Mouse (Mus musculus) ES-Bruce4 (cell line): ENCODE results near the gene Rps6kl1. TPM values are rescaled to one million over a fixed set of nuclear protein-coding genes. Genes with fewer than 3 reads are reported as not detected.
A peak's percentile ranks its signal among the peaks of the same experiment; 100 is the strongest.

Experiments
- H3K27ac ChIP-seq: 2 replicates; pipeline ENCODE4 v1.5.1; 2012; ENCODE audit warnings: low read length, inconsistent platforms; ENCODE audit not compliant: insufficient read depth
- H3K27me3 ChIP-seq: 2 replicates; pipeline ENCODE4 v1.6.1; 2012; ENCODE audit warnings: mild to moderate bottlenecking, low read length, inconsistent platforms; ENCODE audit not compliant: control insufficient read depth, poor library complexity, insufficient read depth, severe bottlenecking
- H3K36me3 ChIP-seq: 2 replicates; pipeline ENCODE4 v1.6.1; 2012; ENCODE audit warnings: inconsistent platforms, mild to moderate bottlenecking, low read length, moderate library complexity; ENCODE audit not compliant: control insufficient read depth, poor library complexity, insufficient read depth, severe bottlenecking
- H3K4me1 ChIP-seq: one replicate; pipeline ENCODE4 v1.8.1; 2011; ENCODE audit warnings: low read length; ENCODE audit not compliant: control insufficient read depth, insufficient read depth
- H3K4me3 ChIP-seq: 2 replicates; pipeline ENCODE4 v1.5.1; 2011; ENCODE audit warnings: low read depth, mild to moderate bottlenecking, low read length
- H3K9ac ChIP-seq: 2 replicates; pipeline ENCODE4 v1.6.1; 2012; ENCODE audit warnings: low read depth, mild to moderate bottlenecking, inconsistent platforms; ENCODE audit not compliant: poor library complexity, severe bottlenecking
- H3K9me3 ChIP-seq: replicated peaks from 2 replicates; pipeline ENCODE4 v1.6.1; 2012; ENCODE audit warnings: mild to moderate bottlenecking, low read length, inconsistent platforms; ENCODE audit not compliant: control insufficient read depth, poor library complexity, insufficient read depth, severe bottlenecking
- CTCF ChIP-seq: IDR thresholded peaks from one replicate; pipeline ENCODE4 v1.8.1; 2011; ENCODE audit warnings: low read depth, low read length
- EP300 ChIP-seq: IDR thresholded peaks from 2 replicates; pipeline ENCODE4 v1.6.1; 2011; ENCODE audit warnings: low read depth, low read length; ENCODE audit not compliant: insufficient read depth
- POLR2A ChIP-seq: IDR thresholded peaks from one replicate; pipeline ENCODE4 v1.8.1; 2011; ENCODE audit warnings: low read length; ENCODE audit not compliant: insufficient read depth
- polyA plus RNA-seq: library from polyadenylated mRNA; stranded (reverse); fragments of >200 nt; gene quantifications from 2 replicates; pipeline ENCODE4 v1.2.4, GENCODE M21; 2011; ENCODE audit warnings: low read depth; ENCODE audit not compliant: missing spikeins, insufficient read depth, insufficient read length

The Rps6kl1 gene
- polyA plus RNA-seq, 1 experiment: 3.0 TPM

DNA sequence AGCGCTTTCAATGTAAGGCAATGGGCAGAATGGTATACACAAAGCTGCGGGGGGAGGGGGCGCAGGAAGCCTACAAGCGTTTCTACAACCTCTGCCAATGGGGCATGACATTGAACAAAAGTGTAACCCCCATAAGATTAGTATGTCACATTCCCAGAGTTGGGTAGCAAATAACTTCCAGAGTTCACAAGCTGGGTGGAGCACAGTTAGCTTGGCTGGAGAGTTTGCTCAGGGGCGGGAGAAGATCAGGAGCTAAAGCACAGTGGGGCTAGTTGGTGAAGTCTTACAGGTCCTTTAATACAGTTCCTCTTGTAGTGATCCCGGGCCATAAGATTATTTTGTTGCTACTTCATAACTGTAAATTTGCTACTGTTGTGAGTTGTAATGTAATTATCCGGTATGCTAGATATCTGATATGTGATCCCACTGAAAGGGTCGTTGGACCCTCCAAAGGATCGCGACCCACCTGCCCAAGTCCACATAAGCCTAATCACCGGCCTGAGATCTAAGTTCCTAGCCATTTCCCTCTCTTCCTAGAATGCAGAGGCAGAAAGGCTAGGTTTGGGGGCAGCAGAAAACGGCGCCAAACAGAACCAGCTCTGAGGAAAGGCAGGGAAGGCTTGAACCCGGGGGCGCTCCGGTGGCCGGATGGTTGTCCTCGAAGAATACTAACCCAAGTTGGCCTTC, 40.9 kb downstream of the Rps6kl1 start:
- H3K4me1 ChIP-seq: no peaks in the 10 kb centered on the region
- TF ChIP-seq EP300 (no peak), CTCF (no peak), POLR2A (no peak)
- H3K27me3 ChIP-seq: no peaks in the 10 kb centered on the region
- no peaks in the 10 kb centered on the region; the same call in 1 of the 2 replicates for H3K36me3 ChIP-seq
- peak overlapping the region; percentile 83 for H3K9ac ChIP-seq
- no peaks in the 10 kb centered on the region for H3K9me3 ChIP-seq
- no peak overlapping the region for H3K27ac ChIP-seq
- peak overlapping the region; percentile 85 for H3K4me3 ChIP-seq

DNA sequence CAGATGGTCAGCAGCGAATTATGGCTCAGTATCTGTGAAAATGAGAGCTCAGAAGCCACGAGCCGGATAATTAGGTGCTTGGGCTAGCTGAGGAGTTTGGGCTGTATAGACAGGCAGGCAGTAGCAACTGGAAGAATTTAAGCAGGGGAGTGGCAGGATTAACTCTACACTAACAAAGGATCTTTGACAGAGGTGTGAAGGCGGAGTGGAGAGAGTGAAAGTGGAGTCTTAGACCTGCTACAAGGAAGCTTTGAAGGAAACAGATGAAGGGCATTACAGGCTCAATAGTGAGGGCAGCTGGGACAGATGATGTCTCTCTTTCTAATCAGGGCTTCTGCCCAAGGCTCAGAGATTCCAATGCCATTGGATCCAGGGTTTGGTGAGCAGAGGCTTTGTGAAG, 41.6 kb downstream of the Rps6kl1 start:
- Histone ChIP-seq H3K36me3 (no peaks in the 10 kb centered on the region), H3K4me3 (no peak overlapping the region), H3K4me1 (peaks cover 2% of the 10 kb centered on the region), H3K9me3 (no peaks in the 10 kb centered on the region), H3K27ac (no peak overlapping the region), H3K27me3 (no peaks in the 10 kb centered on the region), H3K9ac (no peak overlapping the region)
- TF ChIP-seq EP300: no peak
- no peak for TF ChIP-seq POLR2A
- no peak for TF ChIP-seq CTCF

DNA sequence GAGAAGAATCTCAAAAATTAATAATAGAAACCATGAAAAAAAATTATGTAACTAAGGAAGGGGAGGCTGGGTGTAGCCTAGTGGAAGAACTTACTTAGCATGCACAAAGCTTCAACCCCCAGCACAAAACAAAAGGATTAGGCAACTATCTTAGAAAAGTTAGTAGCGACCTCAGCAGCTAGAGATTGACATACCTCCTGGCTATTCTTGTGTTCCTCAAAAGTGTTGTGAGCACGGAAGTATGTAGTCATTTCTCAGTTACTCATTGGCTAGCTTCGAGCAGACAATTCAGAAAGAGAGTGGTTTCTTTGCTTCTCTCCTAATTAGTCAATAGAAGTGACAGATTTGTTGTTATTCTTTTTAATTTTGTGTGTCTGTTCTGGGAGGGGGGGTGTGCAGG, 42.4 kb downstream of the Rps6kl1 start:
- Histone ChIP-seq H3K4me3 (no peak overlapping the region), H3K4me1 (peaks cover 2% of the 10 kb centered on the region), H3K36me3 (no peaks in the 10 kb centered on the region), H3K27ac (no peak overlapping the region), H3K9ac (no peak overlapping the region), H3K9me3 (no peaks in the 10 kb centered on the region), H3K27me3 (no peaks in the 10 kb centered on the region)
- TF ChIP-seq CTCF: no peak
- TF ChIP-seq EP300: no peak
- no peak for TF ChIP-seq POLR2A

DNA sequence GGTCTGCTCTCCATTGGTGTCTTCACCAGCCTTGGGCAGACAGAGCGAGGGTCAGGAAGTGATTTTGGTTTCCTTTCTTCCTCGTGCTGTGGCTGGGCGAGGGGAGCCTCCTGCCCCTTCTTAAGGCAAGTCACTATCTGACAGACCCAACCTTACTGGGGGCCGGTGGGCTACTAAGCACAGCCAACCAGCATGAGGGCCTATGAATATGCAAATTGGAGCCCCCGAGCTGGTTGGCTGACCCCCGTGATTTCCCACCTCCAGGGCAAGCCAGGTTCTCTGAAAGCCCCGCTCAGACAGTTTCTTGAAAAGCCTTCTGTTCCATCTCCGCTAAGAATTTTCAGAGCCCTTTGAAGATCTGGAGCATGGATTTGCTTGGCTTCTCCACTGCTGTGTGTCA, 44.8 kb downstream of the Rps6kl1 start:
- no peak for TF ChIP-seq CTCF
- no peak for TF ChIP-seq EP300
- no peak for TF ChIP-seq POLR2A
- H3K27me3 ChIP-seq: no peaks in the 10 kb centered on the region
- no peaks in the 10 kb centered on the region for H3K9me3 ChIP-seq
- peaks cover 2% of the 10 kb centered on the region for H3K4me1 ChIP-seq
- H3K9ac ChIP-seq: no peak overlapping the region
- no peaks in the 10 kb centered on the region for H3K36me3 ChIP-seq
- H3K27ac ChIP-seq: no peak overlapping the region
- H3K4me3 ChIP-seq: no peak overlapping the region

DNA sequence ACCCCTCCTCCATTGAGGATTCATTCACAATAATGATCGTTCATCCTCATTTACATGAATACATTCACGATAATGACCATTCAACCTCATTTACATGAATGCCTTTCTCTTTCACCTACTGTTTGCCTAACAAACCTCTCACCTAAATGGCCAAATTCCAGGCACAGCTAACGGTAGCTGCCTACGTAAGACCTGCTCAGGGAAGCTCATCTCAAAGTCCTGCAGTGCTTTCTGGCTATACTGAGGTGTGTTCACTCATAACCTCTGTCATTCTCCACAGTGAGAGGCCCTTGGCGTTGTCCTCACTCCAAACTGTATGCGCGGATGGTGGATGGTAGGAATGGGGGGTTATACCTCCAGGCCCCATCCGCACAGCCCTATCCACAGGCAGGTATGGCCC, 46.3 kb downstream of the Rps6kl1 start:
- no peak overlapping the region for H3K27ac ChIP-seq
- TF ChIP-seq CTCF (no peak), POLR2A (no peak), EP300 (no peak)
- H3K36me3 ChIP-seq: no peaks in the 10 kb centered on the region
- no peaks in the 10 kb centered on the region for H3K27me3 ChIP-seq
- no peak overlapping the region for H3K4me3 ChIP-seq
- peaks cover 2% of the 10 kb centered on the region for H3K4me1 ChIP-seq
- H3K9me3 ChIP-seq: no peaks in the 10 kb centered on the region
- no peak overlapping the region for H3K9ac ChIP-seq

DNA sequence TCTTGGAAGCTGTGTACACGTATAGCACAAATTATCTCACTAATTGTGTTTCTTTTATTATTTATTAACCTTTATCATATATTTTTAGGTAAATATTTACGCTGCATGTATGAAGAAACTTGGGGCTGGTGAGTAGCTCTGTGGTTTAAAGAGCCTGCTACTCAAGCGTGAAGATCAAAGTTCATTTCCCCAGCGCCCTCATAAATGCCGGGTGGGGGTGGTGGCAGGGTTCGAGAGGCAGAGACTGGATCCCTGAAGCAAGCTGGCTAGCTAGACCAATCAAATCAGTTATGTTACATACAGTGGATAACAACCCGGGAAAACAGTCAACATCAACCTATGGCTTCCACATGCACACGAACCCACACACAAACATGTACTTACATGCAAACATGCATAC, 48.0 kb downstream of the Rps6kl1 start:
- no peaks in the 10 kb centered on the region for H3K9me3 ChIP-seq
- peaks cover 2% of the 10 kb centered on the region for H3K4me1 ChIP-seq
- TF ChIP-seq POLR2A: no peak
- TF ChIP-seq CTCF: no peak
- TF ChIP-seq EP300: no peak
- no peaks in the 10 kb centered on the region for H3K36me3 ChIP-seq
- no peak overlapping the region for H3K4me3 ChIP-seq
- H3K27me3 ChIP-seq: no peaks in the 10 kb centered on the region
- H3K9ac ChIP-seq: no peak overlapping the region
- H3K27ac ChIP-seq: no peak overlapping the region
